Mouse (Mus musculus) ES-CJ7 (cell line): ENCODE results near the gene Brinp2.

Source experiments
- DNase-seq: peaks from one replicate; pipeline ENCODE4 v3.0.0; 2011; ENCODE audit warnings: low read depth, low spot score

Brinp2 gene

GRCm38 (mm10) chr1:158295270-158295669, 60.9 kb downstream of the Brinp2 start:
- no peak for DNase-seq

GRCm38 (mm10) chr1:158285198-158285597, 70.9 kb downstream of the Brinp2 start:
- no peak for DNase-seq

GRCm38 (mm10) chr1:158283869-158284268, 72.3 kb downstream of the Brinp2 start:
- no peak for DNase-seq

- DNase-seq: no peak
Observed at GRCm38 (mm10) chr1:158272058-158272457, 84.1 kb downstream of the Brinp2 start.

DNA sequence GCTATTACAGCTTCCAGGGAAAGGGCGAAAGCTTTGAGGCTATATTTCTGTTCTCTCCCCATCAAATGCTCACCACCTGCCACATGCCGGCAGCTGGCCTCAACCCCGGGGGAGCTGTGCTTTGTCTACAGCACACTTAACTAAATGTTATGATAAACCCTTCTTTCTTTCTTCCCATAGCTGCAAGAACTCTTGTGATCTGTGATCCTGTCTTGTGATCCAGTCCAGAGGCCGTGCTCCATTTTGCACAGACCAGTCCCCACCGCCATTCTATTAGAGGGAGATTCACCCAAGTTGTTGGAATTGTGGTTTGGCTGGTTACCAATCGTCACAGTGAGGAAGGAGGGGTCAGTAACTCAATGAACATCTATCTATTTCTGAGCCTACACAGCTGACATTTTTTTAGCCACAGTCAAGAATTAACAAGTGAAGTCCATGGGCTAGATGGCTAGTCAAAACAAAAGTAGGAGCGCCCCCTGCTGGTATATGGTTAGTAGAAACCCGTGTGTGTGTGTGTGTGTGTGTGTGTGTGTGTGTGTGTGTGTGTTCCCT, 89.0 kb downstream of the Brinp2 start:
- DNase-seq: peak; percentile 76

- DNase-seq: no peak
Observed at GRCm38 (mm10) chr1:158266293-158267019, 89.7 kb downstream of the Brinp2 start.

- no peak for DNase-seq
Observed at GRCm38 (mm10) chr1:158259516-158260235, 96.5 kb downstream of the Brinp2 start.

GRCm38 (mm10) chr1:158258685-158259292, 97.3 kb downstream of the Brinp2 start:
- no peak for DNase-seq

DNA sequence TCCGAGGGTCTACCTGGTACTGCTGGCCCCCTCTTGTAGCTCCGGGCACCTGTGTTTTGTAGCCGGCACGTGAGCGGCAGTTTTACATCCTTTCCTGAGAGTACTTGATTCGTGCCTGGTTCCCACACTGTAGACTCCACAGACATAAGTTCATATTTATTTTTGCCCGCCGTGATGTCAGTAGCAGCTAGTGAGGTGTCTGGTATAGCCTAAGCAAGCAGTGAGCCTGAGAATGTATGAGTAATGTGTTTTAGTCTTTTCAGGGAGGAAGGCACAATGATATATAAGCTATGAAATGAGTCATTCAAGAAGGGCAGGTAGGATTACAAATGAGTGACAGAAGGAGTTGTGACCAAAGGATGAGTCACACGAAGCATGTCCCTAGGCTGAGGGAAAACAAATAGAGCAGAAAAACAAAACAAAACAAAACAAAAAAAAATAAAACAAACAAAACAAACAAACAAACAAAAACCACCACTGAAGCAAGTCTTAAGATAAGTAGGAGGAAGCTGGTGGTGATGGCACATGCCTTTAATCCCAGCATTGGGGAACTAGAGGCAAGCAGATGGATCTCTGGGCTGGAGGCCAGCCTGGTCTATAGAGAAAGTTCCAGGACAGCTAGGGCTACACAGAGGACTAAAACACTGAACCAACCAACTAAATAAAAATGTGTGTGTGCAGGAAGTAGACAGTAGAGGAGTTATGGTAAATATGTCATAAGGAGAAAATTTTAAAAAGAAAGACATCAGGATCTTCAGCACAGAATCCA, 100.0 kb downstream of the Brinp2 start:
- no peak for DNase-seq

- DNase-seq: no peak
Observed at GRCm38 (mm10) chr1:158252682-158253222, 103.4 kb downstream of the Brinp2 start.

DNA sequence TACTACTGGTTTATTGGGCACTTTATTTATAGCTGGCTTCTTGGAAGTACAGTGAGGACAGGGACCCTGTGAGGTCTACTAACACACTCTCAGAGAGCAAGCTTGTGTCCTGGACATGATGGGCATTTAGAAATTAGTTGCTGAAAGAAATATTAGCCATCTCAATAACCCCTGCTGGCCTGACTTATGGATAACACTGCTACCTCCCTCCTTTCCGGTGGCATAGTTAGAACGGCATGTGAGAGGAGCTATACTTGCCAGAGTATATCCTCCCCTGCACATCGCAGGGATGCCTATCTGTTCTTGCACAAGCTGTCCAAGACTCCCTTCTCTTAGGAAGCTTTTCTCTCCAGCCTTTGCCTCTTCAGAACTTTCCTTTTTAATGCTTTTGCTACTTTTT, 107.9 kb downstream of the Brinp2 start:
- DNase-seq: no peak

DNA sequence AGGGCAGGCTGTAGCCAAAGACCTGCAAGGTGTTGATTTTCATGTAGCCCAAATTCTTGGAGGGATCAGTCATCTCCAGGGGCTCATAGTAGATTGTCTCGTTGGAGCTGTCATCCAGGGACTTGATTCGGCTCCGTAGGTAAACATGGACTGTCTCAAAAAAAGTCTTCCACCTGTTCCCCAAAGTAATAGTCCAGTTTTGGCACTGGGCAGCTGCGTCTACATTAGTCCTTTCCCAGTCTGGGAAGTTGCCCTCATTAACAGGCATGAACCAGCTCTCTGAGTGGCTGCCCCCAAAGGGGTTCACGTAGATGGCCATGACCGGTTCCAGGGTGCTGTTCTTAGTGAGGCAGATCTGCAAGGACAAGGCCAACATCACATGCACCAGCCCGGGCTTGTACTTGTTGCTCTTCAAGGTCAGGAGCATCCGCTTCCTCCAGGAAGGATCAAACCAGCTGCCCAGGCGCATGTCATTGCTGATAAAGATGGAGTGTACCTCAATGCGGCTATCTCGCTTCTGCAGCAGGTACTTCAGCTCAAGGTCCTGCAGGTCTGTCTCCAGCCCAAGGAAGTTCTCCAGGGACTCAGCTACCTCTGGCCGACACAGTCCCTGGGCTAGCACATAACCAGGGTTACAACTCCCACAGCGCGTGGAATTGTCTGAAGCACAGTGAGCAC, 109.5 kb downstream of the Brinp2 start:
- no peak for DNase-seq

GRCm38 (mm10) chr1:158245486-158245885, 110.6 kb downstream of the Brinp2 start:
- peak; percentile 23 for DNase-seq

- DNase-seq: no peak
Observed at GRCm38 (mm10) chr1:158244016-158244415, 112.1 kb downstream of the Brinp2 start.

DNA sequence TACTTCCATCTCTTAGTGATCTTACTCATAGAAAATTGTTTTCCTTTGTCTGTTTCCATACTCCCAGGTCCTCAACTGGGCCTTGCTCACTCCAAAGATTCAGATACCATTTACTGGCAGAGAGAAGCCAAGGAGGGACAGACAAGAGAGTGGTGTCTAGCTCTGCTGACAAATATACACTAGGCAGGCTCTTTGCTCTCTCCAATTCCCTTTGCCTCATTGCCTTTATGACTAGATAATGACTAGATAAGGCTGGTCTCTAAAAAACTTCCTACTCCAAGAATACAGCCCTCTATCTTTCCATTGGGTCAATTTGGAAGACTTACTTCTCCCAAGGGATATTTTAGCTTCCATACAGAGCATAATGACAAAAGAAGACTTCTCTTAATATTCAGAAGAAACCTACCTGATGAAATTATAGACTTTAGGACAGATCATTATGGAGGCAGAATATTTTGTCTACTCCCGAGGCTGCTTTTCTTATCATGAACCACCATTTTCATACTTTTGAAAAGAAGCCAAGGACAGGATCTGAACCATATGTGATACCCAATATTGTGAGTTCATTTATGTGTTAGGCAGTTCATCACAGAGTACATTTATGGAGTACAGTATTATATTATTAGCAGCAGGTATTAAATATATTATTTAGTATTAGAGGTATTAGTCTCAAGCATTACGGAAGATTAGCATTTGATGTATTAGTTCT, 114.1 kb downstream of the Brinp2 start:
- no peak for DNase-seq

- no peak for DNase-seq
Observed at GRCm38 (mm10) chr1:158239841-158240240, 116.3 kb downstream of the Brinp2 start.

- no peak for DNase-seq
Observed at GRCm38 (mm10) chr1:158238722-158239121, 117.4 kb downstream of the Brinp2 start.

DNA sequence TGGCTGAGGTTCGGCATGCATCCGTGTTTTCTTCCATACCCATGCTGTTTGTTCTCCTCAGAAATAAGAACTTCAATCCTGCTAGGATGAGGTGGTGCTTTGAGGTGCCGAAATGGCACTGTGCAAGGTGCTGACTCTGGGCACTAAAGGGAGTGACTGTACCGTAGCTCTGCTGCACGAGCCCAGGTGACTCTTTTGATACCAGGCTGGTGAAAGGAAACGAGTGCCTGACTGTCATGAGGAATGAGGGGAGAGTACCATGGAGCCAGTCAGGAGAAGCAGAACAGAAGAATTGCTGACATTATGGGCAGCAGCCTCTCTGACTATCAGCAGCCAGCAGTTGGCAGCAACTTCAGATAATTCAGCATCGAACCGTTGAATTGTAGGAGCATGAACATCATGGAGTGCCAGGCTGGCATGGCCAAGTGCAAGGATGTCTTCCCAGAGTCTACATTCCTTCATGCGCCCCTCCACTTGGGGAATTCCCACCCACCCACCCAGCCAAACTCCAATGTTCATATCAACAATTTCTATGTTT, 127.4 kb downstream of the Brinp2 start:
- no peak for DNase-seq

DNA sequence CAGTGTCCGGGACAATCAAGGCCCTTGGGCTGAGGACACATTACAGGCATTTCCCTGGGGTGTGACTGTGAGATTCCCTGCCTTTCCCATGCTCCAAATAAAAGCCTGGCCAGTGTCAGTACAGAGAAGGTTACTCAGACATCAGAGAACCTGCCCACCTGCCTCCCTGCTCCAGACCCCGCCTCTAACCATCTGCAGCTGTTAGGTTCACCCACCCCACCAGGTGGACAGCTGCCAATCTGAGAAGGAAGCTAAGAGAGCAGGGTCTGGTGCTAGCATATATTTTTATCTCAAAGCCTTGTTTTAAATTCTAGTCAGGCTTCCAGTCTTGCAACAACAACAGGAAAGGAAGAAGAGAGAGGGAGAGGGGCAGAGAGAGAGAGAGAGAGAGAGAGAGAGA, 128.9 kb downstream of the Brinp2 start:
- DNase-seq: no peak

DNA sequence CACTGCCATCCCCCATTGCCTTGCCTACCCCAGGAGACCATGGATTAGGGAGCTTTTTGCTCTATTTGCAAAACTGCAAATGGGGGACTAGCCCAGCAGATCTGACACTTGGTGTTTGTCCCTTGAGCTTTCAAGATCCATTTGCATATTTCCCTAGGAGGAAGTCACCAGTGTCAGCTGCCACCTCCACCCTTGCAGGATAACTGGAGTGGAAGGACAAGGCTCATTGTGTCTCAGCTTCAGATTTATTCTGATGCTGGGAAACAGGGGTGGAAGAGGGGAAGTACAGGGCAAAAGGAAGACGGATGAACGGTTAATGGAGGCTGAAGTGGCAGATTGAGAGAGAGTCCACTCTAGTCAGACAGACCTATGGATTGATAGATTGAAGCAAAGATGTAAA, 129.4 kb downstream of the Brinp2 start:
- no peak for DNase-seq
